Mouse (Mus musculus) limb, embryonic 10.5 days (tissue): Measurements from ENCODE around the gene Gng12. TPM values are rescaled to one million over a fixed set of nuclear protein-coding genes. Genes with fewer than 3 reads are reported as not detected.

Source experiments
- DNase-seq: peaks from one replicate; pipeline ENCODE4 v3.0.0-alpha.2; 2017; ENCODE audit warnings: low spot score
- H3K27ac ChIP-seq: fragments of 300-500 bp; sonication (generic); 2 replicates; pipeline ENCODE4 v1.5.1; 2016; ENCODE audit warnings: mild to moderate bottlenecking
- H3K27me3 ChIP-seq: fragments of 300-500 bp; sonication (generic); 2 replicates; pipeline ENCODE4 v1.6.1; 2016; ENCODE audit warnings: low read depth, mild to moderate bottlenecking; ENCODE audit not compliant: poor library complexity, severe bottlenecking
- H3K36me3 ChIP-seq: fragments of 300-500 bp; sonication (generic); 2 replicates; pipeline ENCODE4 v1.6.1; 2016; ENCODE audit warnings: mild to moderate bottlenecking, moderate library complexity
- H3K4me1 ChIP-seq: fragments of 300-500 bp; sonication (generic); 2 replicates; pipeline ENCODE4 v1.6.1; 2016
- H3K4me3 ChIP-seq: fragments of 300-500 bp; sonication (generic); 2 replicates; pipeline ENCODE4 v1.5.1; 2016; ENCODE audit warnings: mild to moderate bottlenecking, moderate library complexity
- H3K9me3 ChIP-seq: fragments of 300-500 bp; sonication (generic); replicated peaks from 2 replicates; pipeline ENCODE4 v1.6.1; 2016; ENCODE audit warnings: mild to moderate bottlenecking
- WGBS: fragments of 180-500 bp; shearing (Covaris S2); methylation state at CpG from one replicate; pipeline ENCODE4 v1.1.7; 2016; 5-methylcytosine and 5-hydroxymethylcytosine counted together
- polyA plus RNA-seq: library from polyadenylated mRNA; unstranded; fragments of >200 nt; fragmentation: Nextera tagmentation; extraction: Ambion mirVana; gene quantifications from 2 replicates; pipeline ENCODE4 v1.2.1, GENCODE M21; 2016

Gene Gng12
- polyA plus RNA-seq, 1 experiment from 2014 or later = 61.2 TPM

DNA sequence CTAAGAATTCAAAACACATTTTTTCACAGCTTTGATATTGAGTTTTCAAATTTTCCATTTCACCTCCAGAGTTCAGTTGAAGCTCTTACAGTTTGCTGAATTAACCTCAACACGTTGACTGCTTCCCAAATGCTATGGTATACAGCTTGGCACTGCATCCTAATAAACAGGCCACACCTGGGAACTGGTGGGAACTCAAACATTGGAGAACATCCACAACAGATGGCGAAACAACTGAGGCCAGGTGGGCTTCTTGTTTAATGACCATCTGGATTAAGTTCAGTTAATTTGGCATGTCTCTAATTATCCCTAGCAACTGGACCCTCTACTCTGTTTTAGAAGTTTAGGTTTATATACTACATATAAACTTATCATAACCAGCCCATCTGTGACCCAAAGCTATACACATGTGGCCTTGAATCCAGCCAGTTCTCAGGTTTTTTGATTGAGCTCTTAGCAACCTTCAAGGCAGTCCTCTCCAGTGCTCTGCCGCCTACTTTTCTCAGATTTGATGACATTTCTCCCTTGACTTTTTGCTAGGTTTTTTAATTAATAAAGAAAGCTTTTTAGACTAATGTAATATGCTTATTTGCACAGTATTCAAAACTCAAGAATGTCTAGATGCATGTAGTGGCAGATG lies 152.0 kb downstream of the Gng12 start:
- H3K36me3 ChIP-seq = no peaks in the 10 kb centered on the region
- peaks cover 29% of the 10 kb centered on the region for H3K4me1 ChIP-seq
- no peaks in the 10 kb centered on the region for H3K9me3 ChIP-seq
- no peaks in the 10 kb centered on the region for H3K27me3 ChIP-seq
- no peak overlapping the region for H3K27ac ChIP-seq
- no peak for DNase-seq
- WGBS = 57% methylated on average over 3 of the region's 3 CpGs
- H3K4me3 ChIP-seq = no peak overlapping the region

DNA sequence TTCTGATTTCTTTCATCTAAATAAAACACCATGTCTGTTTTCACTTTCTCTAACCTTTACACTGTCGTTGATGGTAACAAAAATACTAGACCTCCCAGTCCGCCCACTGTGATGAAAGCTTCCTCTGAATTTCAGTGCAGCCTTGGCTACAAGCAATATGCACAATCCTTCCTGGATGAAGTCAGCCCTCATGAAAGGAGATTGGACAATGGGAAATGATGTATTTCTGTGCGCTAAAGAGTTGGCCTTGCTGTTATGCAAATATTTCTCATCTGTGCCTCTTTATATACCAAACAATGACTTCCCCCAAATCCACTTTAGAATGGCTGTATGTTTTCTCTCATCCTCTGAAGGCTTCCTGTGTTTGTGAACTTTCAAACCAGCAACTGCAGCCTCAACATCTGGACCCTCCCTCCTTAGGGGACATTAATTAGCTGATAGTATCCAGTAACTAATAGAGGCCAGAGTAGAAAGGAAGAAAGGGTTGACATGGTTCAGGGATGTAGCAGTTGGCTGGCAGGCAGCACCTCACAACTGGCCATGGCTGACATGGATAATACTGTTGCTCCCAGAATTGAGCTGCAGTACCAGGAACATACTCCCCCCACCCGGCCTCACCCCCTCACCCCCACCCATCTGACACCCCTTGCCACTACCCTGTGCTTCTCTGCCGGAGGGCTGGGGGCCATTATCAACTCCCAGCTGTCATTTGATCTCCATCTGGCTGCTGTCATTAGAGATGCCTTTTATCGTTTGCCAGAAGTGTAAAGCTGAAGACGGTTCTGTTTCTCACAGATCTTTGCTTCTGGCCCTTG lies 152.9 kb downstream of the Gng12 start:
- Histone ChIP-seq H3K36me3 (no peaks in the 10 kb centered on the region), H3K27ac (no peak overlapping the region), H3K4me3 (no peak overlapping the region), H3K27me3 (no peaks in the 10 kb centered on the region), H3K9me3 (no peaks in the 10 kb centered on the region), H3K4me1 (peaks cover 29% of the 10 kb centered on the region)
- WGBS = 35% methylated on average over 7 of the region's 7 CpGs
- DNase-seq = no peak

DNA sequence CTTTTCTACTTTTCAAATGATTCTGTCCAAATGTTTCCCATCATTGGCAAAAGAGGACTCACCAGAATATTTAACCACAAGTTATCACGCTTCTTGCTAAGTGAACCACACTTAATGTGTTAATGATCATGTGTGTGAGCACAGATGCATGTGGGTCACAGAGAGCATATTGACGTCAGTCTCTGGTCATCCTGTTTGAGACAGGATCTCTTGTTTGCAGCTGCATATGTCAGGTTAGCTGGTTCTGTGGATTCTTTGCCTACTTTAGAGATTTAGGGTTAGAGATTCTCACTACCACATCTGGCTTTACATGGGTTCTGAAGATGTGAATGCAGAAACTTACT lies 153.5 kb downstream of the Gng12 start:
- no peak for DNase-seq
- H3K4me3 ChIP-seq = no peak overlapping the region
- no peaks in the 10 kb centered on the region for H3K27me3 ChIP-seq
- no peaks in the 10 kb centered on the region for H3K9me3 ChIP-seq
- no peaks in the 10 kb centered on the region for H3K36me3 ChIP-seq
- H3K4me1 ChIP-seq = peaks cover 29% of the 10 kb centered on the region
- no peak overlapping the region for H3K27ac ChIP-seq
- WGBS = 42% methylated on average over 2 of the region's 2 CpGs

GRCm38 (mm10) chr6:67050063-67050462 lies 153.9 kb downstream of the Gng12 start:
- Histone ChIP-seq H3K27ac (no peak overlapping the region), H3K4me3 (no peak overlapping the region), H3K36me3 (no peaks in the 10 kb centered on the region), H3K27me3 (no peaks in the 10 kb centered on the region), H3K9me3 (no peaks in the 10 kb centered on the region), H3K4me1 (peaks cover 29% of the 10 kb centered on the region)
- DNase-seq = no peak
- WGBS = 81% methylated on average over 1 of the region's 1 CpGs

GRCm38 (mm10) chr6:67056108-67056888 lies 160.1 kb downstream of the Gng12 start:
- Histone ChIP-seq H3K27ac (no peak overlapping the region), H3K36me3 (no peaks in the 10 kb centered on the region), H3K4me3 (no peak overlapping the region), H3K9me3 (no peaks in the 10 kb centered on the region), H3K4me1 (peaks cover 3% of the 10 kb centered on the region; the same call in 1 of the 2 replicates), H3K27me3 (no peaks in the 10 kb centered on the region)
- no peak for DNase-seq
- WGBS = 88% methylated on average over 15 of the region's 15 CpGs

DNA sequence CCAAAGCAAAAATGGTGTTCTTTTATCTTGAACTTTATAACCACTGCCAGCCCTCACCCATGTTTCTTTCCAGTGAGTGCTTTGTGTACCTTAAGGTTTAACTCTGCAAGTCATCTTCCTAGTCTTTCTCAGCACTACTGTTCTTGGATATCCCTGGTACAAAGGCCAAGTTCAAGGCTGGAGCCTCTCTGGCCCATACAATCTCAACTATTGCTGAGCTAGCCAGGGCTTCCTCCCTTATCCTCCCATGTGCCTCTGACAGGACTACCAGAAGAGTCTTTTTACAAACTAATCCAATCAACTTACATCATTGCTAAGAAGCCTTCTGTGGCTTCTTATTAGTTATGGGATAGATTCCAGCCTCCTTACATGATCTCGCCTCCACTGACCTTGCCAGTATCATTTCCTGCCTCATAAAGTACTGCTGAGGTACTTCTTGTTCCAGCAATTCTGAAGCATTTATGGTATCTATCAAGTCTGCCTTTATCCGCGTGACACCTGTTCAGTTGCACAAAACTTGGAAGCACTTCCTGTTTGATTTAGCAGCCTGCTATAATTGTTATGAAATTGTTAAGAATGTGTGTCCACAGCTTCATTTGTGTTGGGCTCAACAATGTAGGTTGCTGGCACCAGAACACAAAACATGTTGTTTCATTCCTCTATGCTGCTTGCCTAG lies 160.8 kb downstream of the Gng12 start:
- DNase-seq = no peak
- Histone ChIP-seq H3K4me3 (no peak overlapping the region), H3K4me1 (peaks cover 3% of the 10 kb centered on the region; the same call in 1 of the 2 replicates), H3K27me3 (no peaks in the 10 kb centered on the region), H3K9me3 (no peaks in the 10 kb centered on the region), H3K27ac (no peak overlapping the region), H3K36me3 (no peaks in the 10 kb centered on the region)
- WGBS = 84% methylated on average over 3 of the region's 3 CpGs

DNA sequence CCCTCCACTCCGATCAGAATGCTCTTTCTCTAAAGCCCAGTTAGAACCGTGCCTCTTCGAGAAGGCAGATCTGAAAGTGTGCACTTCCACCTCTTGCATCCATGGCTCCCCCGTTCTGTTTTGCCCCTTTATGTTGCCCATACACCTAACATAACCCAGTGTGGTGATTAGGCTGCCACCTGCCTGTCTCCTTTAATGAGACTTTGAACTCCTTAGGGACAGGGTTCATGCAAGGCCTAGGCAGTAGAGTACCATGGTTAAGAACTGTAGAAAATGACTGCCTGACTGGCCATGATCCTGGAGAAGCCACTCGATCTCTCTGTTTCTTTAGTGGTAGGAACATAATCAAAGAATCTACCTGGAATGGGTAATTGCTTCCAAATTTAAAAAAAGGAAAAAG lies 161.4 kb downstream of the Gng12 start:
- WGBS = 88% methylated on average over 5 of the region's 5 CpGs

GRCm38 (mm10) chr6:67057991-67058696 lies 161.9 kb downstream of the Gng12 start:
- no peak for DNase-seq
- H3K9me3 ChIP-seq = no peaks in the 10 kb centered on the region
- no peaks in the 10 kb centered on the region for H3K36me3 ChIP-seq
- peaks cover 3% of the 10 kb centered on the region; the same call in 1 of the 2 replicates for H3K4me1 ChIP-seq
- H3K27me3 ChIP-seq = no peaks in the 10 kb centered on the region
- WGBS = 89% methylated on average over 7 of the region's 7 CpGs
- H3K4me3 ChIP-seq = no peak overlapping the region
- no peak overlapping the region for H3K27ac ChIP-seq

More for the DNA sequence above, 161.4 kb downstream of the Gng12 start:
- H3K36me3 ChIP-seq = no peaks in the 10 kb centered on the region
- no peak overlapping the region for H3K27ac ChIP-seq
- no peak for DNase-seq
- peaks cover 3% of the 10 kb centered on the region; the same call in 1 of the 2 replicates for H3K4me1 ChIP-seq
- no peaks in the 10 kb centered on the region for H3K9me3 ChIP-seq
- no peaks in the 10 kb centered on the region for H3K27me3 ChIP-seq
- no peak overlapping the region for H3K4me3 ChIP-seq

- H3K9me3 ChIP-seq = no peaks in the 10 kb centered on the region
- no peak overlapping the region for H3K4me3 ChIP-seq
- peaks cover 3% of the 10 kb centered on the region; the same call in 1 of the 2 replicates for H3K4me1 ChIP-seq
- H3K36me3 ChIP-seq = no peaks in the 10 kb centered on the region
- 90% methylated on average over 5 of the region's 5 CpGs for WGBS
- no peak for DNase-seq
- no peaks in the 10 kb centered on the region for H3K27me3 ChIP-seq
- no peak overlapping the region for H3K27ac ChIP-seq
Measured at GRCm38 (mm10) chr6:67060057-67060456, 163.9 kb downstream of the Gng12 start.

DNA sequence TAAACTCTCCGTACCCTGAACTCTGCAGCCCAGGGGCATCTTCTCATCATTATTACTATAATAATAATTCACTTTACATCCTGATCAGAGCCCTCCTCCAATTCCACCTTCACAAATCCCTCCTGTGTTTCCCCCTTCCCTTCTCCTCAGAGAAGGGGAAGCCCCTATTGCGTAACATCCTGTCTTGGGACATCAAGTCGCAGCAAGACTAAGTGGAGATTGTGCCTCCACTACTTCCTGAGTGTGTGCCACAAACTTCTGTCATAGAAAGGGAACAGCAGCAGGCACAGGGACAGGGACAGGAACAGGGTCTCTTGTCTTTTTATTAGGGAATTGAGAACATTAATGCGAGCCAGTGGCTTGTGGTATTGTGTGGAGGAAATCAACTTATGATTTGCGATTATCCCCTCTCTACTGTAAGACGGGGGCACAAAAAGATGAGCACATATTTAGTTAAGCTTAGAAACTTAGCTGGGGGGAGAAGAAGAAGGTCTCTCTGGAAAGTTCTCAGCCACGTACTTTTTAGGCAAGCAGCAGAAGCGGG lies 173.1 kb downstream of the Gng12 start:
- H3K27ac ChIP-seq = no peak overlapping the region
- H3K4me1 ChIP-seq = peaks cover 4% of the 10 kb centered on the region; the same call in 1 of the 2 replicates
- no peaks in the 10 kb centered on the region for H3K9me3 ChIP-seq
- no peaks in the 10 kb centered on the region for H3K27me3 ChIP-seq
- no peak for DNase-seq
- no peaks in the 10 kb centered on the region for H3K36me3 ChIP-seq
- WGBS = 87% methylated on average over 8 of the region's 8 CpGs
- no peak overlapping the region for H3K4me3 ChIP-seq

GRCm38 (mm10) chr6:67069800-67070315 lies 173.7 kb downstream of the Gng12 start:
- Histone ChIP-seq H3K4me3 (no peak overlapping the region), H3K4me1 (peaks cover 4% of the 10 kb centered on the region; the same call in 1 of the 2 replicates), H3K27me3 (no peaks in the 10 kb centered on the region), H3K36me3 (no peaks in the 10 kb centered on the region), H3K27ac (no peak overlapping the region), H3K9me3 (no peaks in the 10 kb centered on the region)
- WGBS = 76% methylated on average over 9 of the region's 9 CpGs
- DNase-seq = no peak
